Mouse (Mus musculus): ENCODE measurements around the gene Rps15a. TPM values are rescaled to one million over a fixed set of nuclear protein-coding genes. Genes with fewer than 3 reads are reported as not detected.

Gene Rps15a
- polyA plus RNA-seq (2012; rRNA removed) (2,332 and 6,071 TPM in 2 replicates), polyA plus RNA-seq (2014; fragmentation: Nextera tagmentation; extraction: Ambion mirVana) (948 and 1,027 TPM in 2 replicates)

GRCm38 (mm10) chr7:118115877-118116568 is at the start of gene Rps15a:
Rps15a (minus strand) TSS chr7:118116188.
- Histone ChIP-seq H3K27me3 (ENCODE audit: control insufficient read depth, insufficient read depth, low read length) (no peaks in the 10 kb centered on the region), H3K9ac (ENCODE audit: low read depth, low read length, severe bottlenecking) (peak within 1 kb of the TSS; percentile 99), H3K4me2 (replicated peaks; ENCODE audit: low read depth, low read length, severe bottlenecking) (peak within 1 kb of the TSS; percentile 72), H3K4me3 (replicated peaks; ENCODE audit: low read length) (peak within 1 kb of the TSS; percentile 88), H3K27ac (replicated peaks; ENCODE audit: low read depth, low read length) (peak within 1 kb of the TSS; percentile 91), H3K9me3 (ENCODE audit: control insufficient read depth, low read length) (no peaks in the 10 kb centered on the region), H3K36me3 (ENCODE audit: control insufficient read depth, insufficient read depth, low read length) (peaks cover 70% of the 10 kb centered on the region), H3K4me1 (ENCODE audit: control insufficient read depth, insufficient read depth, low read length) (peaks cover 37% of the 10 kb centered on the region)
- DNase-seq (ENCODE audit: low spot score) = peak; percentile 99
- ATAC-seq (ENCODE audit: low FRiP score, low read depth) = peak; percentile 89
- TF ChIP-seq POLR2A (IDR thresholded peaks at IDR 0.05; ENCODE audit: borderline replicate concordance, extremely low read depth, insufficient read depth, insufficient read length) = peak; percentile 96; the same call in 1 of the 2 replicates
- under 1% methylated on average over 39 of the region's 40 CpGs for WGBS

- no peak for ATAC-seq (ENCODE audit: low FRiP score, low read depth)
- Histone ChIP-seq H3K9me3 (ENCODE audit: control insufficient read depth, low read length) (no peaks in the 10 kb centered on the region), H3K4me3 (replicated peaks; ENCODE audit: low read length) (no peak overlapping the region), H3K9ac (ENCODE audit: low read depth, low read length, severe bottlenecking) (no peak overlapping the region), H3K27ac (replicated peaks; ENCODE audit: low read depth, low read length) (no peak overlapping the region), H3K4me2 (replicated peaks; ENCODE audit: low read depth, low read length, severe bottlenecking) (no peak overlapping the region), H3K36me3 (ENCODE audit: control insufficient read depth, insufficient read depth, low read length) (peaks cover 50% of the 10 kb centered on the region), H3K4me1 (ENCODE audit: control insufficient read depth, insufficient read depth, low read length) (no peaks in the 10 kb centered on the region), H3K27me3 (ENCODE audit: control insufficient read depth, insufficient read depth, low read length) (no peaks in the 10 kb centered on the region)
- 78% methylated on average over 8 of the region's 8 CpGs for WGBS
- no peak for TF ChIP-seq POLR2A (IDR thresholded peaks at IDR 0.05; ENCODE audit: borderline replicate concordance, extremely low read depth, insufficient read depth, insufficient read length)
- no peak for DNase-seq (ENCODE audit: low spot score)
Observed at GRCm38 (mm10) chr7:118163006-118163405, 47.0 kb upstream of the Rps15a start.

GRCm38 (mm10) chr7:118160121-118160520 is 44.1 kb upstream of the Rps15a start:
- no peak for TF ChIP-seq POLR2A (IDR thresholded peaks at IDR 0.05; ENCODE audit: borderline replicate concordance, extremely low read depth, insufficient read depth, insufficient read length)
- no peak overlapping the region for H3K4me3 ChIP-seq (replicated peaks; ENCODE audit: low read length)
- H3K36me3 ChIP-seq (ENCODE audit: control insufficient read depth, insufficient read depth, low read length) = peaks cover 57% of the 10 kb centered on the region
- DNase-seq (ENCODE audit: low spot score) = no peak
- no peak for ATAC-seq (ENCODE audit: low FRiP score, low read depth)
- H3K9ac ChIP-seq (ENCODE audit: low read depth, low read length, severe bottlenecking) = no peak overlapping the region
- H3K4me2 ChIP-seq (replicated peaks; ENCODE audit: low read depth, low read length, severe bottlenecking) = no peak overlapping the region
- H3K4me1 ChIP-seq (ENCODE audit: control insufficient read depth, insufficient read depth, low read length) = no peaks in the 10 kb centered on the region
- no peaks in the 10 kb centered on the region for H3K27me3 ChIP-seq (ENCODE audit: control insufficient read depth, insufficient read depth, low read length)
- no peak overlapping the region for H3K27ac ChIP-seq (replicated peaks; ENCODE audit: low read depth, low read length)
- no peaks in the 10 kb centered on the region for H3K9me3 ChIP-seq (ENCODE audit: control insufficient read depth, low read length)
- WGBS = 92% methylated on average over 3 of the region's 3 CpGs

GRCm38 (mm10) chr7:118156461-118156860 is 40.5 kb upstream of the Rps15a start:
- 89% methylated on average over 7 of the region's 7 CpGs for WGBS
- DNase-seq (ENCODE audit: low spot score) = no peak
- Histone ChIP-seq H3K4me2 (replicated peaks; ENCODE audit: low read depth, low read length, severe bottlenecking) (no peak overlapping the region), H3K36me3 (ENCODE audit: control insufficient read depth, insufficient read depth, low read length) (peaks cover 82% of the 10 kb centered on the region), H3K9me3 (ENCODE audit: control insufficient read depth, low read length) (no peaks in the 10 kb centered on the region), H3K27ac (replicated peaks; ENCODE audit: low read depth, low read length) (no peak overlapping the region), H3K4me3 (replicated peaks; ENCODE audit: low read length) (no peak overlapping the region), H3K27me3 (ENCODE audit: control insufficient read depth, insufficient read depth, low read length) (no peaks in the 10 kb centered on the region), H3K9ac (ENCODE audit: low read depth, low read length, severe bottlenecking) (no peak overlapping the region), H3K4me1 (ENCODE audit: control insufficient read depth, insufficient read depth, low read length) (no peaks in the 10 kb centered on the region)
- no peak for TF ChIP-seq POLR2A (IDR thresholded peaks at IDR 0.05; ENCODE audit: borderline replicate concordance, extremely low read depth, insufficient read depth, insufficient read length)
- ATAC-seq (ENCODE audit: low FRiP score, low read depth) = no peak

- H3K36me3 ChIP-seq (ENCODE audit: control insufficient read depth, insufficient read depth, low read length) = peaks cover 82% of the 10 kb centered on the region
- no peak overlapping the region for H3K9ac ChIP-seq (ENCODE audit: low read depth, low read length, severe bottlenecking)
- no peak overlapping the region for H3K27ac ChIP-seq (replicated peaks; ENCODE audit: low read depth, low read length)
- no peak overlapping the region for H3K4me2 ChIP-seq (replicated peaks; ENCODE audit: low read depth, low read length, severe bottlenecking)
- TF ChIP-seq POLR2A (IDR thresholded peaks at IDR 0.05; ENCODE audit: borderline replicate concordance, extremely low read depth, insufficient read depth, insufficient read length) = no peak
- no peaks in the 10 kb centered on the region for H3K27me3 ChIP-seq (ENCODE audit: control insufficient read depth, insufficient read depth, low read length)
- H3K4me3 ChIP-seq (replicated peaks; ENCODE audit: low read length) = no peak overlapping the region
- no peaks in the 10 kb centered on the region for H3K9me3 ChIP-seq (ENCODE audit: control insufficient read depth, low read length)
- DNase-seq (ENCODE audit: low spot score) = no peak
- ATAC-seq (ENCODE audit: low FRiP score, low read depth) = no peak
- H3K4me1 ChIP-seq (ENCODE audit: control insufficient read depth, insufficient read depth, low read length) = no peaks in the 10 kb centered on the region
- WGBS = 95% methylated on average over 6 of the region's 6 CpGs
Observed at GRCm38 (mm10) chr7:118154150-118154549, 38.2 kb upstream of the Rps15a start.
